Mouse (Mus musculus): Measurements from ENCODE around the gene Cp.

DNA sequence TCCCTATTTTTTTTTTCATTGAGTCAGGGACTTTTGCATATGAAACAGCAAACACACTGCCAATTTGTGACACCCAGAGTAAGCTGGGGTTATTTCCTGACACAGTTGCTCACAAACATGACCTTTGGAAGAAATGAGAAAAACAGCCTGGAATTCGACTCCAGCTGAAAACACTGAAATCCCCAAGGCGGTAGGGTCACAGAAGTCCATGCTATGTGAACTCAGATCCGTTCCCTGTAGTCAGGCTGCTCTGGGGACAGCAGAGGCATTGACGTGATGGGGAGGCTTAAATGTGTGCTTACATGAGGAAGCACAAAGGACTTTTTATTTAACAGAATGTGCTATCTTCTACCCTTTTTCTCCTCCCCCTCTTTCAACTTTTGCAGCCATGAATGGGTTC is 21.6 kb downstream of the Cp start:
- TF ChIP-seq POLR2A (IDR thresholded peaks at IDR 0.05; ENCODE audit: control insufficient read depth, low read depth, low read length) (no peak), CTCF (IDR thresholded peaks at IDR 0.05; ENCODE audit: control insufficient read depth, insufficient read depth, insufficient replicate concordance, low read depth, low read length) (no peak)
